Mouse (Mus musculus) E14TG2a.4 (cell line): ENCODE results near the gene Arhgap33.

Experiments used
- CTCF ChIP-seq: conservative IDR thresholded peaks from 2 replicates; pipeline ENCODE4 v1.5.1; 2014; ENCODE audit warnings: low read length
- NANOG ChIP-seq: IDR thresholded peaks from 2 replicates; pipeline ENCODE4 v1.6.1; 2014; ENCODE audit warnings: borderline replicate concordance, low read length, mixed read lengths
- POU5F1 ChIP-seq: IDR thresholded peaks from 2 replicates; pipeline ENCODE4 v1.6.1; 2014; ENCODE audit warnings: low read length, borderline replicate concordance

- TF ChIP-seq CTCF (no peak), NANOG (no peak), POU5F1 (no peak)
Observed at GRCm38 (mm10) chr7:30581547-30581946, 46.7 kb upstream of the Arhgap33 start.
